Mouse (Mus musculus) megakaryocyte, embryonic 14.5 days (primary cell): ENCODE results near the gene Nab2. TPM values are rescaled to one million over a fixed set of nuclear protein-coding genes. Genes with fewer than 3 reads are reported as not detected.

Experiments
- H3K27me3 ChIP-seq: replicated peaks from 2 replicates; pipeline ENCODE3; 2012; ENCODE audit warnings: inconsistent platforms
- H3K36me3 ChIP-seq: replicated peaks from 2 replicates; pipeline ENCODE3; 2012; ENCODE audit warnings: low read length, inconsistent platforms, mixed read lengths
- H3K4me1 ChIP-seq: 2 replicates; pipeline ENCODE4 v1.6.1; 2012; ENCODE audit warnings: inconsistent platforms
- H3K4me3 ChIP-seq: replicated peaks from 2 replicates; pipeline ENCODE3; 2012; ENCODE audit warnings: moderate library complexity, mild to moderate bottlenecking, inconsistent platforms
- H3K9me3 ChIP-seq: 2 replicates; pipeline ENCODE4 v1.6.1; 2012; ENCODE audit warnings: inconsistent platforms
- FLI1 ChIP-seq: IDR thresholded peaks from 2 replicates; pipeline ENCODE4 v1.6.1; 2012; ENCODE audit warnings: low read length, inconsistent platforms, mixed read lengths
- GATA1 ChIP-seq: IDR thresholded peaks from 3 replicates; pipeline ENCODE4 v1.6.1; 2012; ENCODE audit warnings: mixed read lengths, low read length, inconsistent platforms, borderline replicate concordance
- polyA plus RNA-seq: library from polyadenylated mRNA; stranded (reverse); fragments of >175 nt; gene quantifications from 2 replicates; pipeline ENCODE4 v1.2.3, GENCODE M21; 2012; ENCODE audit warnings: low replicate concordance; ENCODE audit not compliant: insufficient read depth

Gene Nab2
- 19.1 and 21.3 TPM in 2 replicates for polyA plus RNA-seq

GRCm38 (mm10) chr10:127668093-127669050 lies at the start of gene Nab2:
TSS of gene Nab2 (minus strand) at chr10:127668568.
- Histone ChIP-seq H3K36me3 (peaks cover 18% of the 10 kb centered on the region), H3K27me3 (no peaks in the 10 kb centered on the region), H3K4me3 (peak within 1 kb of the TSS; percentile 95), H3K9me3 (no peaks in the 10 kb centered on the region), H3K4me1 (peaks cover 71% of the 10 kb centered on the region)
- TF ChIP-seq FLI1, result no peak
- TF ChIP-seq GATA1, result no peak

DNA sequence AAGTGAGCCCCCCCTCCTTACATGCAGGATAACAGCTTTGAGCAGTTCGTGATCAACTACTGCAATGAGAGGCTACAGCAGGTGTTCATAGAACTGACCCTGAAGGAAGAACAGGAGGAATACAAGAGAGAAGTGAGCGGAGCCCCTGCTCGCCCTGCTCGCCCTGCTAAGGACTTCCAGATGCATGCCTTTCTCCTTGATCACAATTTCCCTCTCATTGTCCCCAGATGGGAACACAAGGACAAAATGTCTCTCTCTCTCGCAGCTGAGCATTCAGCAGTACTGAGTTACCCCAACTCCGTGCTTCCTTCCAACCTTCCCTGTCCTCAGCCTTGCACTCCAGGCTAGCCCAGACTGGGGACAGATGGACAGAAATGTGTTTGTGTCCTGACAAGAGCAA lies 44.4 kb upstream of the Nab2 start:
- no peak overlapping the region for H3K4me3 ChIP-seq
- no peak for TF ChIP-seq FLI1
- no peak for TF ChIP-seq GATA1
- no peaks in the 10 kb centered on the region for H3K9me3 ChIP-seq
- no peaks in the 10 kb centered on the region for H3K36me3 ChIP-seq
- peaks cover 55% of the 10 kb centered on the region for H3K27me3 ChIP-seq
- 0 out of 2 replicates have a peak, but pooled peaks cover 5% of the 10 kb centered on the region for H3K4me1 ChIP-seq

DNA sequence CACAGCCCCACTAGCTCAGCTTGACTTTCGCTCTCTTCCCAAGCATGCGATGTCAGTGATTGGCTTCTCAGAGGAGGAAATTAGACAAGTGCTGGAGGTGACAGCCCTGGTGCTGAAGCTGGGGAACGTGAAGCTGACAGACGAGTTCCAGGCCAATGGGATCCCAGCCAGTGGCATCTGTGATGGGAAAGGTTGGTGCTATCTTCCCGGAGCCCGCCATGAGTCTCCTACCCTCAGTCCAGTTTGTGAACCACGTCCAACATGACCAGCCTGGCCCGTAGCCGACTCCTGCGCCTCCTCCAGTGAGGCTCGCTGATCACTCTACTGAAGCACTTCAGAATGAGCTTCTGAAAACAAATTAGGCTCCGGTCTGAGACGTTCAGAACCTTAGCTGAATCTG lies 42.0 kb upstream of the Nab2 start:
- peaks cover 60% of the 10 kb centered on the region for H3K27me3 ChIP-seq
- no peak for TF ChIP-seq GATA1
- no peak for TF ChIP-seq FLI1
- H3K4me3 ChIP-seq, result no peak overlapping the region
- no peaks in the 10 kb centered on the region for H3K36me3 ChIP-seq
- H3K9me3 ChIP-seq, result no peaks in the 10 kb centered on the region
- peaks cover 12% of the 10 kb centered on the region for H3K4me1 ChIP-seq

DNA sequence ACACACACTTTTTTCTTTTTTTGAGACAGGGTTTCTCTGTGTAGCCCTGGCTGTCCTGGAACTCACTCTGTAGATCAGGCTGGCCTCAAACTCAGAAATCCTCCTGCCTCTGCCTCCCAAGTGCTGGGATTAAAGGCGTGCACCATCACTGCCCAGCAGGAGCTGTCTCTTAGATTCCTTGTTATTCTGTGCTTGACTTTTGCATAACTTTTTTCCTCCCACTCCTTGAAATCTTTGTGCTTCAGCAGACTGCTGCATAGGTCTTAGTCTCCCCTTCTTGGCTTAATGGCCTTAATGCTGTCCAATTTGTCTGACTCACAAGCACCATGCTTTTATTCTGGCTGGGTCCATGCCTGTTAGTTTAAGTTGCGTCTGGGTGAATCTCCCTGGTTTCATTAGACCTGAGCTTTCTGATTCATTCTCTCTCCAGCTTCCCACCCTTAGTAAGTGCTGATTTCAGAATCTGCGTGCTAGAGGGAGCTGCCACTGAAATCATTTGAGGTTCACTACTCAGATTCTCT lies 40.5 kb upstream of the Nab2 start:
- TF ChIP-seq GATA1 (no peak), FLI1 (no peak)
- H3K36me3 ChIP-seq, result no peaks in the 10 kb centered on the region
- H3K4me1 ChIP-seq, result peaks cover 14% of the 10 kb centered on the region
- no peak overlapping the region for H3K4me3 ChIP-seq
- peaks cover 63% of the 10 kb centered on the region for H3K27me3 ChIP-seq
- no peaks in the 10 kb centered on the region for H3K9me3 ChIP-seq

GRCm38 (mm10) chr10:127707721-127708120 lies 39.4 kb upstream of the Nab2 start:
- Histone ChIP-seq H3K4me3 (no peak overlapping the region), H3K4me1 (peaks cover 14% of the 10 kb centered on the region), H3K27me3 (peaks cover 65% of the 10 kb centered on the region), H3K9me3 (no peaks in the 10 kb centered on the region), H3K36me3 (no peaks in the 10 kb centered on the region)
- TF ChIP-seq GATA1 (no peak), FLI1 (no peak)

DNA sequence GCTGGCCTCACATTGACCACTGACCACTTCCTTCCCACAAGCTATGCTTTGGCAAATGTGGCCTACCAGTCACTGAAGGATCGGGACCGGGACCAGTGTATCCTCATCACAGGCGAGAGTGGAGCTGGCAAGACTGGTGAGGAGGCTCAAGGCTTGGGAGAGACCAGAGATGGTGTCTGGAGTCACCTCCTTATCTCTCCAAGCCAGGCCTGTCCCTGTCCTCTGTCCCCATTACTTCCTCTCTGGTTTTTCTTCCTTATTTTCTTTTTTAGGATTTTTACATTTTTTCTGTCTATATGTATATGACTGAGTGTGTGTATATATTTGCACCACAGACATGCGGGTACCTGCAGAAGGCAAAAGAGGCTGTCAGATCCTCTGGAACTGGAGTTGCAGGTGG lies 37.4 kb upstream of the Nab2 start:
- TF ChIP-seq FLI1 (no peak), GATA1 (no peak)

GRCm38 (mm10) chr10:127704766-127705220 lies 36.4 kb upstream of the Nab2 start, which contains the start of gene Myo1a:
TSS of gene Myo1a (plus strand) at chr10:127705170.
- TF ChIP-seq FLI1 (no peak), GATA1 (no peak)
- Histone ChIP-seq H3K27me3 (peaks cover 53% of the 10 kb centered on the region), H3K4me1 (peaks cover 14% of the 10 kb centered on the region), H3K4me3 (no peak within 1 kb of the TSS), H3K9me3 (no peaks in the 10 kb centered on the region), H3K36me3 (no peaks in the 10 kb centered on the region)

More for the DNA sequence above, 37.4 kb upstream of the Nab2 start:
- Histone ChIP-seq H3K27me3 (peaks cover 62% of the 10 kb centered on the region), H3K4me3 (no peak overlapping the region), H3K4me1 (peaks cover 14% of the 10 kb centered on the region), H3K36me3 (no peaks in the 10 kb centered on the region), H3K9me3 (no peaks in the 10 kb centered on the region)

DNA sequence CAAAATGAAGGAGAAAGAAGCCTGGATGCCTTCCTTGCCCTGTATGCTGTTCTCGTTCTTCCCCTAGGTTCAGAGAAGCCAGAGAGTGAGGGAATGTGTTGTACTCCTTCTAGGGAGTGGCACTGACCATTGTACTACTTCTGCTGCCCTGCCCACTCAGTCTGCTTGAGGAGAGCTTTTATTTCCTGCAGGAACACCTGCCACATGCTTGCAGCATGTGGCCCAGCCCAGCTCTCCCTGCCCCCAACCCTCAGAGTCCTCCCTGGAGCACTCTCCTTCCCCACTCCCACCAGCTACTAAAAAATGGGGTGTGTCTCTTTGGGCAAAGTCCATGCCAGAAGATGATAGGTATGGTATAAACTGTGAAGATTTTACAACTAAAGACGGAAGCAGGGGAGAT lies 35.9 kb upstream of the Nab2 start:
- Histone ChIP-seq H3K9me3 (no peaks in the 10 kb centered on the region), H3K4me3 (no peak overlapping the region), H3K36me3 (peaks cover 1% of the 10 kb centered on the region), H3K4me1 (peaks cover 14% of the 10 kb centered on the region), H3K27me3 (peaks cover 53% of the 10 kb centered on the region)
- TF ChIP-seq GATA1 (no peak), FLI1 (no peak)

- H3K9me3 ChIP-seq, result no peaks in the 10 kb centered on the region
- H3K4me3 ChIP-seq, result no peak overlapping the region
- TF ChIP-seq GATA1 (no peak), FLI1 (no peak)
- H3K27me3 ChIP-seq, result peaks cover 47% of the 10 kb centered on the region
- peaks cover 14% of the 10 kb centered on the region for H3K4me1 ChIP-seq
- H3K36me3 ChIP-seq, result peaks cover 6% of the 10 kb centered on the region
Measured at GRCm38 (mm10) chr10:127703299-127703698, 34.9 kb upstream of the Nab2 start.

GRCm38 (mm10) chr10:127698966-127699365 lies 30.6 kb upstream of the Nab2 start:
- H3K27me3 ChIP-seq, result peaks cover 13% of the 10 kb centered on the region
- H3K9me3 ChIP-seq, result no peaks in the 10 kb centered on the region
- H3K4me1 ChIP-seq, result no peaks in the 10 kb centered on the region; the same call in 1 of the 2 replicates
- TF ChIP-seq GATA1, result no peak
- no peak for TF ChIP-seq FLI1
- H3K4me3 ChIP-seq, result no peak overlapping the region
- peaks cover 31% of the 10 kb centered on the region for H3K36me3 ChIP-seq
